Mouse (Mus musculus): ENCODE results near the gene C330021F23Rik.
"Not testable (repeated sequence)": the region's sequence is repeated elsewhere in the genome, so short reads cannot be mapped to it uniquely, and the experiment has no call there.

Gene C330021F23Rik

DNA sequence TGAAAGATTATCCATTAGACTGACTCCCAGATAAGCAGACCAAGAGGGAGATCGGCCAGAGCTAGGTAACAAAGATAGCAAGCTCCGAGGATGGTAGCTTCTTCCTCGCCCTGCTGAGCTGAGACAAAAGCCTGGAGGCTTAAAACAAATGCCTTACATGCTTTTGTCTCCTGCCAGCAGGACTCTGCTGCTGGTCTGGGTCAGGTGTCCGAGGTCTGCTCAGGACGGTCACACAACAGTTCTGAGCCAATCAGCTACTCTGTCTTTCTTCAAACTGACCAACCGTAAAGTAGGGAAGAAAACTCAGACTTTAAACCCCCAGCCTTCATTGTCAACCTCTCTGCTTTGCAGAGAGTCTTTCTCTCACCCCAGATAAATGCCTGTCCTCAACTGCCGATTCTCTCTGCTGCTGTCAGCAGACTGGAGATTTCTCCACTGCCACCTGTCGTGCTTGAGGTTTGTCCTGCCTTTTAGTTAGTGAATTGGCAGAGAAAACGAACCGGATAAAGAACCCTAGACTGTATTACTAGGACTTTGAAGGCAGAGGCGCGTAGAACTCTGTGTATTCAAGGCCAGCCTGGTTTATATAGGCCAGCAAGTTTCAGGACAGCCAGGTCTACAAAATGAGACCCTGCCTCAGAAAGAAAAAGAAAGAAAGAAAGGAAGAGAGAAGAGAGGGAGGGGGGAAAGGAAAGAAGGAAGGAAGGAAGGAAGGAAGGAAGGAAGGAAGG lies at the start of gene C330021F23Rik:
TSS of gene C330021F23Rik (plus strand) at position 350 of the 731 bp plus-strand sequence.
- DNase-seq (ENCODE audit: low spot score in 2 of 2) = no peak

GRCm38 (mm10) chr8:3522007-3522697 lies 45.6 kb upstream of the C330021F23Rik start:
- DNase-seq (ENCODE audit: low spot score in 2 of 2) = no peak

- DNase-seq (ENCODE audit: low spot score in 2 of 2) = no peak
Observed at GRCm38 (mm10) chr8:3530816-3531215, 37.0 kb upstream of the C330021F23Rik start.

GRCm38 (mm10) chr8:3531936-3532335 lies 35.9 kb upstream of the C330021F23Rik start:
- no peak for DNase-seq (ENCODE audit: low spot score in 2 of 2)

GRCm38 (mm10) chr8:3536053-3536841 lies 31.5 kb upstream of the C330021F23Rik start:
- no peak for DNase-seq (ENCODE audit: low spot score in 2 of 2)

GRCm38 (mm10) chr8:3536940-3537339 lies 30.9 kb upstream of the C330021F23Rik start:
- no peak for DNase-seq (ENCODE audit: low spot score in 2 of 2)

DNA sequence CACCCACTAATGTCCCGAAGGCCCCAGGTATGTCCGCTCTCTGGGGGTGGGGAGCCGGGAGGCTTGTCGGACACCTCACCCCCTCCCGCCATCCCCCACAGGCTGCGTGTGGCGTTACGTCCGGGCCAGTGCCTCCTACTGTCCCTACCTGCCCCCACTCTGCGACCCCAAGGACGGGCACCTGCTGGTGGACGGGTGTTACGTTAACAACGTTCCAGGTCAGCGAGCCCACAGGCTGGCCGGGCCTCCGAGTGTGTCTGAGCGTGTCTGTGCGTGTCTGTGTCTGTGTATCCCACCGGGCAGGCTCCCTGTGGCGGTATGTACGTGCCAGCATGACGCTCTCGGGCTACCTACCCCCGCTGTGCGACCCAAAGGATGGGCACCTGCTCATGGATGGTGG lies 30.1 kb upstream of the C330021F23Rik start:
- no peak for DNase-seq (ENCODE audit: low spot score in 2 of 2)

DNA sequence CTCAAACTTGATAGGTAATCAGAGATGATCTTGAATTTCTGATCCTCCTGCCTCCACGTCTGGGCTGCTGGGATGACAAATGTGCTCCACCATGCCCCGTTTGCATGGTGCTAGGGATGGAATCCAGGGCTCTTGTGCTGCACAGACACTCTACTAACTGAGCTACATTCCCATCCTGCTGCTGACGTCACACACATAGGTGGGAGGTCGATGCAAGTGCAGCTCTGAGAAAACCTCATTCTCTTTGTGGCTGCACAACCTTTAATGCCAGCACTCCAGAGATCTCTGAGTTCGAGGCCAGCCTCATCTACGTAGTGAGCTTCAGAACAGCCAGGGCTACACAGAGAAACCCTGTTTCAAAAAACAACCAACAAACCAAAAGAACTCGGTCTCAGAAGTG lies 28.6 kb upstream of the C330021F23Rik start:
- DNase-seq (ENCODE audit: low spot score in 2 of 2) = no peak

GRCm38 (mm10) chr8:3540076-3540475 lies 27.7 kb upstream of the C330021F23Rik start:
- DNase-seq (ENCODE audit: low spot score in 2 of 2) = no peak

GRCm38 (mm10) chr8:3546511-3546910 lies 21.3 kb upstream of the C330021F23Rik start:
- no peak for DNase-seq (ENCODE audit: low spot score in 2 of 2)

DNA sequence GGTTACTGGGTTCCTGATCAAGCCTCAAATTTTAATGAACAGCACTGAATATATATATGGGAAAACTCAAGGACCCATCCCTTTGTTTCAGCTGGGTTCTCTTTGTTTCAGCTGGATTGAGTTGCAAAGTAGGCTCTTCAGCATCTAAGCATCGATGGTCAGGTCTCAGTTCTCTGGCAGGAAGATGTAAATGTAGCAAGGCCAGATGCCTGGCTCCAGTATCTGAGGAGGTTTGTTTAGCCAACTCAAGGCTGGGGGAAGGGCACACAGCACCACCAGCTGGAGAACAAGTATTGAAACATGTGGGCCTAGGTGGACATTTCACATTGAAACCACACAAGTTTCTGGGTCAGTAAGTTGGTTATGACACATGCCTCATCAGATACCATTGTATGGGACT lies 15.6 kb upstream of the C330021F23Rik start:
- DNase-seq (ENCODE audit: low spot score in 2 of 2) = no peak

- DNase-seq (ENCODE audit: low spot score in 2 of 2) = no peak
Observed at GRCm38 (mm10) chr8:3556114-3556513, 11.7 kb upstream of the C330021F23Rik start.

GRCm38 (mm10) chr8:3568378-3568777 lies 588 bp downstream of the C330021F23Rik start:
- DNase-seq (ENCODE audit: low spot score in 2 of 2) = no peak

GRCm38 (mm10) chr8:3569784-3570183 lies 2.0 kb downstream of the C330021F23Rik start:
- DNase-seq (ENCODE audit: low spot score in 2 of 2) = no peak

GRCm38 (mm10) chr8:3574546-3574945 lies 6.8 kb downstream of the C330021F23Rik start:
- DNase-seq (ENCODE audit: low spot score in 2 of 2) = no peak

- no peak for DNase-seq (ENCODE audit: low spot score in 2 of 2)
Observed at GRCm38 (mm10) chr8:3576211-3576960, 8.6 kb downstream of the C330021F23Rik start.

DNA sequence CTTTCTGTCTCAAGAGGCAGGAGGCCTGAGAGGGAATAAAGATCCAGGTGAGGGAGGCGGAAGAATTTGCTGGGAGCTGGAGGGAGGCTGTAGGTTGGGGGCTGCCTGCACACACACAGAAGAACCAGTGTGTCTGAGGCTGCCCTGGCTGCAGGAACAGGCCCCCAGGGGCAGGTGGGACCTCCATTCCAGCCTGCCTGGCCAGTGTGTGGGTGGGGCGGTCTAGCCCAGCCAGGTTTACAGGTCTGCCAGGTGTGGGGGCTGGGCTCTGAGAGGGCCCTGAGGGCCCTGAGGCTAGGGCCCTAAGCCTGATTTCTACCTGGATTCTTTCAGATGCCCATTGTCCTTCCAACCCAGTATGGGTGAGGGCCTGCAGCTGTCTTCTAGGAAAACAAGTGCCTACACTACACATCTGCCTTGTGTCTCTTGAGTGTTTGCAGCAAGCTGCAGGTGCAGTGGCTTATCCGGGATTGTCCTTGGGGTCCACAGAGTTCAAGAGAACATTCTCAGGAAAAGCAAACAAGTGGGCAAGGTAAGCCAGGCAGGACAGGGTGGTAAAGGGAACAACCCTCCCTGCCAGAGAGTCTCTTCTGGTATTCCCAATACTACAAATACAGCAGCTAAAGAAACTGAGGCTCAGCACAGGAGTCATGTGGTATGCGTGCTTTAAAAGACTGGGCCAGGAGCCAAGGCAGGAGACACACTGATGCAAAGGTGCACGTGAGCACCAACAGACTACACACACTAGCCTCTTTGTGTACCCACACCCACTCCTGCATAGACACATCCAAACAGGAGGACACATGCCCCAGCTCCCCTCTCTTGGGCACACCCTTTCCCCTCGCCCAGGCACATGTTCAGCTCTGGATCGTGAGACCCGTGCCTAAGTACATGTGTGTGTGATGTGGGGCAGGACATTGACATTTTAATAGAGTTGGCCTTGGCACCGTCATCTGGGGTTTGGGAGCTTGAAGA lies 11.9 kb downstream of the C330021F23Rik start:
- DNase-seq (ENCODE audit: low spot score in 2 of 2) = no peak

- DNase-seq (ENCODE audit: low spot score in 2 of 2) = not testable (repeated sequence)
Observed at GRCm38 (mm10) chr8:3581961-3582360, 14.2 kb downstream of the C330021F23Rik start.

GRCm38 (mm10) chr8:3586452-3586851 lies 18.7 kb downstream of the C330021F23Rik start:
- DNase-seq (ENCODE audit: low spot score in 2 of 2) = no peak

DNA sequence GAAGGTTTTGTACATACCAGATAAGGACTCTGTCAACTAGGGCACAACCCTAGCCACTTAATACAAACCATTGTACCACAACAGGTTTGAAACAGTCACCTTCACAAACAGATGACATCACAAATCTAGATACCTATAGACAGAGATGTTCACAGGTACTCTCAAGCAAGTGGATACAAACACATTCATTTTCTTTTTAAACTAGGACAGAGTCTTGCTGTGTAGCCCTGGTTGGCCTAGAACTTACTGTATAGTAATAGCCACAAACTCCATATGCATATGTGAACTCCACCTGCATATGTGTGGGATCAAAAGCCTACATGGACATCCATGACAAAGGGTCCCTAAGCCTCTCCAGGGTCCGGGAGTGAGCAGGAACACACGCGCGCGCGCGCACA lies 19.2 kb downstream of the C330021F23Rik start, which contains the start of gene Camsap3:
TSS of gene Camsap3 (plus strand) at position 301 of the 398 bp plus-strand sequence.
- no peak for DNase-seq (ENCODE audit: low spot score in 2 of 2)

All from right cerebral cortex, postnatal 10 days (tissue).